ENCODE assay signal across 8 mouse cellular contexts in genomic region chr19:28365897-28366296, GRCm38 (mm10).
DNase-seq lines count a peak whose midpoint lies in the region; ATAC-seq and TF ChIP-seq lines count a peak whose summit lies in the region.

No protein-coding gene starts in this region.

- no peak for TF ChIP-seq EP300 in heart, postnatal 0 days (IDR thresholded peaks at IDR 0.05; ENCODE audit: low read depth)

- no peaks in the 10 kb centered on the region for H3K9me3 ChIP-seq in heart, postnatal 0 days (replicated peaks; ENCODE audit: control insufficient read depth, low read length)
- H3K9me3 ChIP-seq in forebrain, embryonic 13.5 days (replicated peaks): peaks cover 5% of the 10 kb centered on the region; the same call in 1 of the 2 replicates
- no peaks in the 10 kb centered on the region for H3K9me3 ChIP-seq in neural tube, embryonic 11.5 days (ENCODE audit: control insufficient read depth, low read length)
- H3K9me3 ChIP-seq in kidney, embryonic 14.5 days (ENCODE audit: control insufficient read depth, low read length): no peaks in the 10 kb centered on the region

- no peaks in the 10 kb centered on the region for H3K36me3 ChIP-seq in heart, postnatal 0 days (replicated peaks; ENCODE audit: control insufficient read depth, insufficient read depth, low read length)
- no peaks in the 10 kb centered on the region for H3K36me3 ChIP-seq in forebrain, embryonic 13.5 days (ENCODE audit: poor library complexity, severe bottlenecking)
- H3K36me3 ChIP-seq in neural tube, embryonic 11.5 days (ENCODE audit: control insufficient read depth, insufficient read depth, low read length): no peaks in the 10 kb centered on the region
- H3K36me3 ChIP-seq in kidney, embryonic 14.5 days (ENCODE audit: control insufficient read depth, insufficient read depth, low read length): no peaks in the 10 kb centered on the region

- no peak overlapping the region for H3K4me2 ChIP-seq in heart, postnatal 0 days (ENCODE audit: low read depth, low read length)
- H3K4me2 ChIP-seq in forebrain, embryonic 13.5 days: no peak overlapping the region
- no peak overlapping the region for H3K4me2 ChIP-seq in neural tube, embryonic 11.5 days (ENCODE audit: low read depth)
- no peak overlapping the region for H3K4me2 ChIP-seq in kidney, embryonic 14.5 days (replicated peaks; ENCODE audit: low read depth, low read length)

- peak; percentile 63 for TF ChIP-seq CTCF in heart, postnatal 0 days (IDR thresholded peaks at IDR 0.05; ENCODE audit: low read depth)

- 65% methylated on average over 7 of the region's 7 CpGs for WGBS in heart, postnatal 0 days
- WGBS in forebrain, embryonic 13.5 days: 21% methylated on average over 7 of the region's 7 CpGs
- WGBS in neural tube, embryonic 11.5 days: 46% methylated on average over 7 of the region's 7 CpGs
- WGBS in kidney, embryonic 14.5 days: 56% methylated on average over 7 of the region's 7 CpGs

- ATAC-seq in heart, postnatal 0 days (ENCODE audit: insufficient read depth, low read depth): no peak
- ATAC-seq in forebrain, embryonic 13.5 days: peak; percentile 69
- ATAC-seq in neural tube, embryonic 11.5 days (ENCODE audit: insufficient read depth, low FRiP score, low TSS enrichment): no peak; the same call in 1 of the 2 replicates
- no peak for ATAC-seq in kidney, embryonic 14.5 days (ENCODE audit: low FRiP score, low TSS enrichment)

- H3K4me1 ChIP-seq in heart, postnatal 0 days (ENCODE audit: control insufficient read depth, insufficient read depth): no peaks in the 10 kb centered on the region
- peaks cover 5% of the 10 kb centered on the region; the same call in 1 of the 2 replicates for H3K4me1 ChIP-seq in forebrain, embryonic 13.5 days
- no peaks in the 10 kb centered on the region for H3K4me1 ChIP-seq in neural tube, embryonic 11.5 days (ENCODE audit: control insufficient read depth, insufficient read depth, low read length)
- no peaks in the 10 kb centered on the region for H3K4me1 ChIP-seq in kidney, embryonic 14.5 days (ENCODE audit: control insufficient read depth, insufficient read depth, low read length)

- no peak overlapping the region for H3K4me3 ChIP-seq in heart, postnatal 0 days (ENCODE audit: low read depth, low read length)
- no peak overlapping the region for H3K4me3 ChIP-seq in forebrain, embryonic 13.5 days
- H3K4me3 ChIP-seq in neural tube, embryonic 11.5 days (ENCODE audit: low read depth, low read length): no peak overlapping the region
- no peak overlapping the region for H3K4me3 ChIP-seq in kidney, embryonic 14.5 days (ENCODE audit: low read length)

- H3K27ac ChIP-seq in heart, postnatal 0 days (ENCODE audit: low read depth): no peak overlapping the region
- no peak overlapping the region for H3K27ac ChIP-seq in forebrain, embryonic 13.5 days
- H3K27ac ChIP-seq in neural tube, embryonic 11.5 days (ENCODE audit: low read depth, low read length): no peak overlapping the region
- no peak overlapping the region for H3K27ac ChIP-seq in kidney, embryonic 14.5 days (ENCODE audit: low read depth, low read length)

- no peaks in the 10 kb centered on the region for H3K27me3 ChIP-seq in heart, postnatal 0 days (ENCODE audit: control insufficient read depth, insufficient read depth, low read length)
- peaks cover 13% of the 10 kb centered on the region; the same call in 1 of the 2 replicates for H3K27me3 ChIP-seq in forebrain, embryonic 13.5 days
- no peaks in the 10 kb centered on the region for H3K27me3 ChIP-seq in neural tube, embryonic 11.5 days (ENCODE audit: control insufficient read depth, insufficient read depth, low read length)
- H3K27me3 ChIP-seq in kidney, embryonic 14.5 days (ENCODE audit: control insufficient read depth, insufficient read depth, low read length): no peaks in the 10 kb centered on the region

- peak; percentile 31 for DNase-seq in heart, postnatal 0 days (ENCODE audit: low spot score)
- DNase-seq in heart, adult 11 months: no peak
- DNase-seq in 416B (ENCODE audit: low read depth) (peak; percentile 5), ZHBTc4 (ENCODE audit: low read depth, low spot score) (peak; percentile 78)
- peak; percentile 42 for DNase-seq in neural tube, embryonic 11.5 days (ENCODE audit: low spot score)
- no peak for DNase-seq in frontal cortex, postnatal 10 days (ENCODE audit: low spot score in 2 of 2)

- no peak overlapping the region for H3K9ac ChIP-seq in heart, postnatal 0 days (replicated peaks; ENCODE audit: low read depth, low read length)
- H3K9ac ChIP-seq in forebrain, embryonic 13.5 days: no peak overlapping the region
- H3K9ac ChIP-seq in neural tube, embryonic 11.5 days (ENCODE audit: low read length): no peak overlapping the region
- no peak overlapping the region for H3K9ac ChIP-seq in kidney, embryonic 14.5 days (ENCODE audit: low read depth, low read length)

Comparison
In these comparisons a context has a peak if more than half of its experiments do, and no peak if none do; other contexts are left out.
1. DNase-seq: peak in heart, postnatal 0 days (single experiment), 416B (single experiment), ZHBTc4 (single experiment) and neural tube, embryonic 11.5 days (single experiment); none in heart, adult 11 months (single experiment) and frontal cortex, postnatal 10 days (0 of 2).